11 mouse cellular contexts compared by ENCODE assay signal in the genomic region with DNA sequence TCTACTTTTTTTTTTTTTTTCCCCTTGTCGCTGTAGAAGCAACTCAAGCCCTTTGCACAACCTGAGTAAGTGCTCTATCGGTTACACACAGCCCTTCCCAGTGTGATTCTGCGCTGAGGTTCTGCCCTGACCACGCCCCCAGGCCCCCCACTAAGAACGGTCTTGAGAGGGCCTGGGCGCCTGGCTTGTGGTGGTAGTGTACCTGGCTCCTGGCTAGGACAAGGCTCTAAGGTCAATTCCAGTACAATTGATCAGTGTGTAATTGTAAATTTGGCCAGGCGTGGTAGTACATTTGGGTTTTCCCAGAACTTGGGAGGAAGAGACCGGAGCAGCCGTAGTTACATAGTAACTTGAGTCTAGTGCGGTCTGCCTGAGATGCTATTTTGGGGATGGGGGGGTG. TPM values are rescaled to one million over a fixed set of nuclear protein-coding genes. Genes with fewer than 3 reads are reported as not detected.
DNase-seq lines count a peak whose midpoint lies in the region; ATAC-seq and TF ChIP-seq lines count a peak whose summit lies in the region.
"Had no signal": no experiment of that assay in that cellular context is flagged by ENCODE, and none has a peak within 500 bp of the region (broad histone marks: within the 10 kb centered on the region; RNA-seq: fewer than 3 reads in every experiment).

No protein-coding gene starts in this region.

- TF ChIP-seq CTCF in liver, adult 2 months (IDR thresholded peaks at IDR 0.05; ENCODE audit: low read depth, low read length), result no peak

- no peak overlapping the region for H3K4me3 ChIP-seq in forebrain, embryonic 10.5 days
- no peak overlapping the region for H3K4me3 ChIP-seq in forebrain, embryonic 13.5 days
- H3K4me3 ChIP-seq in liver, adult 2 months (ENCODE audit: insufficient read depth, low read depth, low read length), result no peak overlapping the region
- peak overlapping the region; percentile 0 to 4; a peak in 1 of 4 replicates for H3K4me3 ChIP-seq in ES-E14 (ENCODE audit: insufficient read depth in 1 of 2, low read depth in 1 of 2, low read length in 2 of 2, poor library complexity in 1 of 2, severe bottlenecking in 1 of 2)
- H3K4me3 ChIP-seq in limb, embryonic 10.5 days, result 0 out of 2 replicates have a peak overlapping the region, but pooled peaks have one; percentile 88

- peaks cover 3% of the 10 kb centered on the region; the same call in 1 of the 2 replicates for H3K79me2 ChIP-seq in liver, adult 2 months (ENCODE audit: control insufficient read depth, insufficient read depth, low read length)

- no peaks in the 10 kb centered on the region for H3K9me3 ChIP-seq in forebrain, embryonic 10.5 days
- no peaks in the 10 kb centered on the region for H3K9me3 ChIP-seq in forebrain, embryonic 13.5 days (replicated peaks)
- no peaks in the 10 kb centered on the region for H3K9me3 ChIP-seq in ES-E14 (ENCODE audit: control insufficient read depth, insufficient read depth, low read depth, low read length)
- no peaks in the 10 kb centered on the region for H3K9me3 ChIP-seq in limb, embryonic 10.5 days (replicated peaks)

- in situ Hi-C loops in ES-E14 (cut with MboI; ENCODE audit: low sequenced_read_pairs in 2 of 2, unreplicated experiment in 2 of 2), result no loop called here

- TF ChIP-seq POLR2A in liver, adult 2 months (IDR thresholded peaks at IDR 0.05; ENCODE audit: extremely low read depth, insufficient read depth, low read length), result no peak

- peaks cover 48% of the 10 kb centered on the region for H3K4me1 ChIP-seq in forebrain, embryonic 10.5 days
- H3K4me1 ChIP-seq in forebrain, embryonic 13.5 days, result peaks cover 25% of the 10 kb centered on the region
- H3K4me1 ChIP-seq in liver, adult 2 months (ENCODE audit: control insufficient read depth, insufficient read depth, low read length), result peaks cover 26% of the 10 kb centered on the region
- peaks cover 0 to 8% of the 10 kb centered on the region in 2 experiments; a peak in 2 of 4 replicates for H3K4me1 ChIP-seq in ES-E14 (ENCODE audit: control insufficient read depth in 2 of 2, insufficient read depth in 2 of 2, low read length in 2 of 2, poor library complexity in 1 of 2)
- H3K4me1 ChIP-seq in limb, embryonic 10.5 days, result peaks cover 37% of the 10 kb centered on the region

- peaks cover 15% of the 10 kb centered on the region for H3K27me3 ChIP-seq in forebrain, embryonic 10.5 days (ENCODE audit: poor library complexity, severe bottlenecking)
- peaks cover 12% of the 10 kb centered on the region; the same call in 1 of the 2 replicates for H3K27me3 ChIP-seq in forebrain, embryonic 13.5 days
- no peaks in the 10 kb centered on the region for H3K27me3 ChIP-seq in liver, adult 2 months (ENCODE audit: control insufficient read depth, insufficient read depth, low read length)
- H3K27me3 ChIP-seq in limb, embryonic 10.5 days (ENCODE audit: low read depth, poor library complexity, severe bottlenecking), result peaks cover 32% of the 10 kb centered on the region

- DNase-seq in forebrain, embryonic 10.5 days (ENCODE audit: extremely low spot score, low spot score), result no peak
- peak; percentile 91 for DNase-seq in liver, adult 2 months (ENCODE audit: extremely low read depth, low read depth, low spot score)
- DNase-seq in liver, result no peak
- no peak for DNase-seq in ES-E14 (ENCODE audit: low read depth, low spot score)
- no peak for DNase-seq in limb, embryonic 10.5 days (ENCODE audit: low spot score)
- no peak for DNase-seq in spleen, postnatal 36 days (ENCODE audit: low spot score in 2 of 2)
- no peak for DNase-seq in adrenal gland, postnatal 25 days
- DNase-seq: B cell, adult 2 months; heart, postnatal 10 days had no signal

- H3K9ac ChIP-seq in forebrain, embryonic 13.5 days, result no peak overlapping the region
- H3K9ac ChIP-seq in liver, adult 2 months (ENCODE audit: low read depth, low read length), result peak overlapping the region; percentile 58
- H3K9ac ChIP-seq in ES-E14 (ENCODE audit: insufficient read depth, low read depth, low read length, poor library complexity, severe bottlenecking), result no peak overlapping the region; the same call in 1 of the 2 replicates

- H3K4me2 ChIP-seq in forebrain, embryonic 13.5 days, result no peak overlapping the region

- 52% methylated on average over 10 of the region's 10 CpGs for WGBS in forebrain, embryonic 10.5 days
- WGBS in forebrain, embryonic 13.5 days, result 57% methylated on average over 10 of the region's 10 CpGs
- WGBS in liver, adult 2 months, result 24% methylated on average over 10 of the region's 10 CpGs
- 51% methylated on average over 10 of the region's 10 CpGs for WGBS in limb, embryonic 10.5 days

- H3K36me3 ChIP-seq in forebrain, embryonic 10.5 days (replicated peaks), result peaks cover 19% of the 10 kb centered on the region
- peaks cover 10% of the 10 kb centered on the region for H3K36me3 ChIP-seq in forebrain, embryonic 13.5 days (ENCODE audit: poor library complexity, severe bottlenecking)
- peaks cover 2% of the 10 kb centered on the region; the same call in 1 of the 2 replicates for H3K36me3 ChIP-seq in liver, adult 2 months (ENCODE audit: control insufficient read depth, insufficient read depth, low read length)
- H3K36me3 ChIP-seq in ES-E14 (ENCODE audit: control insufficient read depth, insufficient read depth, low read length, poor library complexity, severe bottlenecking), result peaks cover 7% of the 10 kb centered on the region; the same call in 1 of the 2 replicates
- H3K36me3 ChIP-seq in limb, embryonic 10.5 days, result peaks cover 18% of the 10 kb centered on the region

- no peak for ATAC-seq in forebrain, embryonic 13.5 days

- peak overlapping the region; percentile 97 for H3K27ac ChIP-seq in forebrain, embryonic 10.5 days
- no peak overlapping the region for H3K27ac ChIP-seq in forebrain, embryonic 13.5 days
- peak overlapping the region; percentile 93 for H3K27ac ChIP-seq in liver, adult 2 months (replicated peaks; ENCODE audit: insufficient read depth, low read depth, low read length)
- H3K27ac ChIP-seq in ES-E14 (ENCODE audit: insufficient read depth, low read depth, low read length, poor library complexity, severe bottlenecking), result peak overlapping the region; percentile 59; the same call in 1 of the 2 replicates
- peak overlapping the region; percentile 95; the same call in 1 of the 2 replicates for H3K27ac ChIP-seq in limb, embryonic 10.5 days

TF ChIP-seq in ES-E14, 5 proteins besides CTCF, POLR2A, EP300 and RAD21:
- no peak for TF ChIP-seq ZNF384 (IDR thresholded peaks at IDR 0.05; ENCODE audit: low read depth, low read length)
- no peak for TF ChIP-seq MAFK (IDR thresholded peaks at IDR 0.05; ENCODE audit: insufficient read depth, low read depth, low read length)
- no peak for TF ChIP-seq CHD2 (IDR thresholded peaks at IDR 0.05; ENCODE audit: low read depth, low read length)
- TF ChIP-seq HCFC1 (IDR thresholded peaks at IDR 0.05; ENCODE audit: borderline replicate concordance, insufficient read depth, low read length), result no peak
- TF ChIP-seq ZC3H11A (IDR thresholded peaks at IDR 0.05; ENCODE audit: borderline replicate concordance, low read depth, low read length), result no peak

RNA-seq across cellular contexts. Expression of a gene that starts 1.4 kb away (rescaled TPM):
- polyA plus RNA-seq in forebrain, embryonic 10.5 days (2016; fragmentation: Nextera tagmentation; extraction: Ambion mirVana), result 105 and 114 TPM in 2 replicates
- polyA plus RNA-seq in forebrain, embryonic 13.5 days (2015; fragmentation: Nextera tagmentation; extraction: Ambion mirVana), result 168 TPM in 2 replicates
- total RNA-seq in liver, adult 2 months (2014; rRNA removed), result 86.2 and 93.2 TPM in 2 replicates
- polyA plus RNA-seq in liver, adult 2 months (2012; rRNA removed), result 142 and 175 TPM in 2 replicates
- total RNA-seq in ES-E14 (2012; rRNA removed), result 39.0 and 61.5 TPM in 2 replicates
- polyA plus RNA-seq in limb, embryonic 10.5 days (2016; fragmentation: Nextera tagmentation; extraction: Ambion mirVana), result 115 and 130 TPM in 2 replicates
- total RNA-seq in adrenal gland, postnatal 25 days (2021), result 119 and 129 TPM in 2 replicates

RNA-seq across cellular contexts. Expression of a gene that starts 1.6 kb away (rescaled TPM):
- polyA plus RNA-seq in forebrain, embryonic 10.5 days (2016; fragmentation: Nextera tagmentation; extraction: Ambion mirVana), result 5.6 and 7.4 TPM in 2 replicates
- 3.9 and 4.8 TPM in 2 replicates for polyA plus RNA-seq in forebrain, embryonic 13.5 days (2015; fragmentation: Nextera tagmentation; extraction: Ambion mirVana)
- total RNA-seq in liver, adult 2 months (2014; rRNA removed), result 30.9 and 35.3 TPM in 2 replicates
- polyA plus RNA-seq in liver, adult 2 months (2012; rRNA removed), result 38.8 and 44.8 TPM in 2 replicates
- total RNA-seq in ES-E14 (2012; rRNA removed), result 3.4 and 6.4 TPM in 2 replicates
- 6.4 and 7.3 TPM in 2 replicates for polyA plus RNA-seq in limb, embryonic 10.5 days (2016; fragmentation: Nextera tagmentation; extraction: Ambion mirVana)
- 7.7 and 8.3 TPM in 2 replicates for total RNA-seq in adrenal gland, postnatal 25 days (2021)

RNA-seq across cellular contexts. Expression of a gene that starts 20.6 kb away (rescaled TPM):
- 74.4 and 80.9 TPM in 2 replicates for polyA plus RNA-seq in forebrain, embryonic 10.5 days (2016; fragmentation: Nextera tagmentation; extraction: Ambion mirVana)
- 96.0 and 113 TPM in 2 replicates for polyA plus RNA-seq in forebrain, embryonic 13.5 days (2015; fragmentation: Nextera tagmentation; extraction: Ambion mirVana)
- total RNA-seq in liver, adult 2 months (2014; rRNA removed), result not detected in 2 replicates
- polyA plus RNA-seq in liver, adult 2 months (2012; rRNA removed), result not detected in 2 replicates
- 24.2 and 50.7 TPM in 2 replicates for total RNA-seq in ES-E14 (2012; rRNA removed)
- polyA plus RNA-seq in limb, embryonic 10.5 days (2016; fragmentation: Nextera tagmentation; extraction: Ambion mirVana), result 44.0 and 56.6 TPM in 2 replicates
- 1.5 and 2.2 TPM in 2 replicates for total RNA-seq in adrenal gland, postnatal 25 days (2021)
- total RNA-seq: megakaryocyte, adult 5-6 weeks had no signal

RNA-seq across cellular contexts. Expression of a gene that starts 29.5 kb away (rescaled TPM):
- polyA plus RNA-seq in forebrain, embryonic 10.5 days (2016; fragmentation: Nextera tagmentation; extraction: Ambion mirVana), result 152 and 157 TPM in 2 replicates
- polyA plus RNA-seq in forebrain, embryonic 13.5 days (2015; fragmentation: Nextera tagmentation; extraction: Ambion mirVana), result 116 and 127 TPM in 2 replicates
- total RNA-seq in liver, adult 2 months (2014; rRNA removed), result 8.8 and 10.5 TPM in 2 replicates
- 33.5 and 40.0 TPM in 2 replicates for polyA plus RNA-seq in liver, adult 2 months (2012; rRNA removed)
- total RNA-seq in ES-E14 (2012; rRNA removed), result 67.7 and 73.8 TPM in 2 replicates
- 181 and 187 TPM in 2 replicates for polyA plus RNA-seq in limb, embryonic 10.5 days (2016; fragmentation: Nextera tagmentation; extraction: Ambion mirVana)
- total RNA-seq in adrenal gland, postnatal 25 days (2021), result 51.5 and 57.1 TPM in 2 replicates

RNA-seq across cellular contexts. Expression of a gene that starts 33.3 kb away (rescaled TPM):
- 53.9 and 54.7 TPM in 2 replicates for polyA plus RNA-seq in forebrain, embryonic 10.5 days (2016; fragmentation: Nextera tagmentation; extraction: Ambion mirVana)
- polyA plus RNA-seq in forebrain, embryonic 13.5 days (2015; fragmentation: Nextera tagmentation; extraction: Ambion mirVana), result 22.0 and 26.7 TPM in 2 replicates
- 0.37 and 0.81 TPM in 2 replicates for total RNA-seq in liver, adult 2 months (2014; rRNA removed)
- 0.26 and 0.31 TPM in 2 replicates for polyA plus RNA-seq in liver, adult 2 months (2012; rRNA removed)
- total RNA-seq in ES-E14 (2012; rRNA removed), result 48.3 and 57.9 TPM in 2 replicates
- polyA plus RNA-seq in limb, embryonic 10.5 days (2016; fragmentation: Nextera tagmentation; extraction: Ambion mirVana), result 54.7 and 60.2 TPM in 2 replicates
- 8.2 and 9.8 TPM in 2 replicates for total RNA-seq in adrenal gland, postnatal 25 days (2021)

Comparison
In these comparisons a context has a peak if more than half of its experiments do, and no peak if none do; other contexts are left out.
1. H3K4me3 ChIP-seq: peak in ES-E14 (2 of 2) and limb, embryonic 10.5 days (single experiment); none in forebrain, embryonic 10.5 days (single experiment), forebrain, embryonic 13.5 days (single experiment) and liver, adult 2 months (single experiment).
2. RNA of a gene that starts 20.6 kb away (polyA plus RNA-seq): 96.0 to 113 TPM in forebrain, embryonic 13.5 days, 74.4 to 80.9 TPM in forebrain, embryonic 10.5 days and 44.0 to 56.6 TPM in limb, embryonic 10.5 days; not detected in liver, adult 2 months; every median in the first group is over 10 times any median in the second.